Mouse (Mus musculus) bone marrow, adult 2 months (tissue): ENCODE data around the gene Pitpnm1.
"Not testable (repeated sequence)": the region's sequence is repeated elsewhere in the genome, so short reads cannot be mapped to it uniquely, and the experiment has no call there.

ENCODE experiments used
- CTCF ChIP-seq: fragments of 200-500 bp; IDR thresholded peaks from 2 replicates; pipeline ENCODE4 v1.5.1; 2011; ENCODE audit warnings: low read length, control low read depth; ENCODE audit not compliant: control insufficient read depth, insufficient read depth
- POLR2A ChIP-seq: fragments of 200-500 bp; IDR thresholded peaks from 2 replicates; pipeline ENCODE4 v1.6.1; 2011; ENCODE audit warnings: low read depth, mild to moderate bottlenecking, control low read depth, low read length, borderline replicate concordance; ENCODE audit not compliant: control insufficient read depth

DNA sequence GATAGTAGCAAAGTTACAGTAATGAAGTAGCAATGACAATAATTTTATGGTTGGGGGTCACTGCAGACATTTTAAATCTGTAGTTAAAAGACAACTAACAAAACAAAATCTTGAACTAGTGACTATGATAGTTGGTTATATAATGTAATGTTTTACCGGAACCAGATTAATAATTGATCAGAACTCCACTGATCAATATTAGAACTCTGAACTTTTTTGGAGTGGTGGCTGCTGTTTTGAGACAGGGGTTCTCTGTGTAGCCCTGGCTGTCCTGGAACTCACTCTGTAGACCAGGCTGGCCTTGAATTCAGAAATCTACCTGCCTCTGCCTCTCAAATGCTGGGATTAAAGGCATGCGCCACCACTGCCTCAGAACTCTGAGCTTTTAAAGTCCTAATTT, 31.6 kb upstream of the Pitpnm1 start:
- not testable (repeated sequence) for TF ChIP-seq CTCF, POLR2A
